Mouse (Mus musculus) kidney, embryonic 15.5 days (tissue): ENCODE results near the gene Zfp775. TPM values are rescaled to one million over a fixed set of nuclear protein-coding genes. Genes with fewer than 3 reads are reported as not detected.

Experiments used
- ATAC-seq: fragments of 200-750 bp; cut with Nextera tagmentation; replicated peaks from 2 replicates; pipeline ENCODE4 v1.8.0; 2017; ENCODE audit warnings: moderate TSS enrichment; ENCODE audit not compliant: low FRiP score
- H3K27ac ChIP-seq: fragments of 300-500 bp; sonication (generic); 2 replicates; pipeline ENCODE4 v1.5.1; 2015; ENCODE audit warnings: mild to moderate bottlenecking, inconsistent platforms
- H3K27me3 ChIP-seq: fragments of 300-500 bp; sonication (generic); 2 replicates; pipeline ENCODE4 v1.6.1; 2015; ENCODE audit warnings: inconsistent platforms
- H3K36me3 ChIP-seq: fragments of 300-500 bp; sonication (generic); 2 replicates; pipeline ENCODE4 v1.6.1; 2015; ENCODE audit warnings: inconsistent platforms
- H3K4me1 ChIP-seq: fragments of 300-500 bp; sonication (generic); 2 replicates; pipeline ENCODE4 v1.6.1; 2015; ENCODE audit warnings: inconsistent platforms
- H3K4me2 ChIP-seq: fragments of 300-500 bp; sonication (generic); 2 replicates; pipeline ENCODE4 v1.6.1; 2015; ENCODE audit warnings: moderate library complexity, mild to moderate bottlenecking, inconsistent platforms
- H3K4me3 ChIP-seq: fragments of 300-500 bp; sonication (generic); replicated peaks from 2 replicates; pipeline ENCODE4 v1.5.1; 2015; ENCODE audit warnings: mild to moderate bottlenecking, inconsistent platforms
- H3K9ac ChIP-seq: fragments of 300-500 bp; sonication (generic); 2 replicates; pipeline ENCODE4 v1.6.1; 2015; ENCODE audit warnings: mild to moderate bottlenecking, inconsistent platforms
- H3K9me3 ChIP-seq: fragments of 300-500 bp; sonication (generic); replicated peaks from 2 replicates; pipeline ENCODE4 v1.6.1; 2016; ENCODE audit warnings: inconsistent platforms
- WGBS: fragments of 180-500 bp; shearing (Covaris S2); methylation state at CpG from one replicate; pipeline ENCODE4 v1.1.7; 2015; ENCODE audit warnings: mixed read lengths; 5-methylcytosine and 5-hydroxymethylcytosine counted together
- polyA plus RNA-seq: library from polyadenylated mRNA; unstranded; fragments of >200 nt; fragmentation: Nextera tagmentation; extraction: Ambion mirVana; gene quantifications from 2 replicates; pipeline ENCODE4 v1.2.1, GENCODE M21; 2015

Gene Zfp775
- polyA plus RNA-seq, 1 experiment from 2014 or later = 7.9 TPM

GRCm38 (mm10) chr6:48593158-48594042 lies 8.5 kb upstream of the Zfp775 start, which contains the start of the genes Repin1 and Gm44965:
Gene Repin1 (plus strand): TSS chr6:48593883.
Gene Gm44965 (plus strand): TSS chr6:48593941.
- WGBS = 7% methylated on average over 45 of the region's 45 CpGs
- H3K4me3 ChIP-seq = peak within 1 kb of the TSS; percentile 81
- H3K27ac ChIP-seq = peak within 1 kb of the TSS; percentile 94
- peaks cover 29% of the 10 kb centered on the region for H3K9me3 ChIP-seq
- H3K27me3 ChIP-seq = no peaks in the 10 kb centered on the region
- H3K9ac ChIP-seq = peak within 1 kb of the TSS; percentile 82
- H3K4me2 ChIP-seq = peak within 1 kb of the TSS; percentile 81
- H3K36me3 ChIP-seq = peaks cover 34% of the 10 kb centered on the region
- peaks cover 40% of the 10 kb centered on the region for H3K4me1 ChIP-seq
- ATAC-seq = peak; percentile 93

- H3K4me1 ChIP-seq = peaks cover 37% of the 10 kb centered on the region
- 1% methylated on average over 40 of the region's 41 CpGs for WGBS
- H3K4me2 ChIP-seq = peak overlapping the region; percentile 81
- ATAC-seq = peak; percentile 73
- peaks cover 29% of the 10 kb centered on the region for H3K9me3 ChIP-seq
- peak overlapping the region; percentile 81 for H3K4me3 ChIP-seq
- H3K9ac ChIP-seq = peak overlapping the region; percentile 82
- peaks cover 42% of the 10 kb centered on the region for H3K36me3 ChIP-seq
- H3K27ac ChIP-seq = peak overlapping the region; percentile 94
- no peaks in the 10 kb centered on the region for H3K27me3 ChIP-seq
These were observed 7.7 kb upstream of the Zfp775 start for GRCm38 (mm10) chr6:48594043-48594738.

- Histone ChIP-seq H3K36me3 (peaks cover 53% of the 10 kb centered on the region), H3K4me2 (peak overlapping the region; percentile 81), H3K27ac (no peak overlapping the region), H3K4me3 (peak overlapping the region; percentile 81), H3K4me1 (peaks cover 27% of the 10 kb centered on the region), H3K9ac (peak overlapping the region; percentile 82), H3K9me3 (peaks cover 29% of the 10 kb centered on the region), H3K27me3 (no peaks in the 10 kb centered on the region)
- no peak for ATAC-seq
- 60% methylated on average over 1 of the region's 1 CpGs for WGBS
These were observed 6.6 kb upstream of the Zfp775 start for GRCm38 (mm10) chr6:48595278-48595677.

GRCm38 (mm10) chr6:48596545-48597232 lies 5.2 kb upstream of the Zfp775 start:
- Histone ChIP-seq H3K27me3 (no peaks in the 10 kb centered on the region), H3K4me1 (peaks cover 29% of the 10 kb centered on the region), H3K4me3 (no peak overlapping the region), H3K4me2 (no peak overlapping the region), H3K27ac (no peak overlapping the region), H3K36me3 (peaks cover 57% of the 10 kb centered on the region), H3K9me3 (peaks cover 29% of the 10 kb centered on the region), H3K9ac (no peak overlapping the region)
- 98% methylated on average over 45 of the region's 45 CpGs for WGBS
- ATAC-seq = no peak

- no peak overlapping the region for H3K27ac ChIP-seq
- ATAC-seq = no peak
- WGBS = 96% methylated on average over 27 of the region's 27 CpGs
- peaks cover 29% of the 10 kb centered on the region for H3K4me1 ChIP-seq
- no peaks in the 10 kb centered on the region for H3K27me3 ChIP-seq
- H3K9ac ChIP-seq = no peak overlapping the region
- H3K36me3 ChIP-seq = peaks cover 57% of the 10 kb centered on the region
- H3K4me2 ChIP-seq = no peak overlapping the region
- H3K4me3 ChIP-seq = no peak overlapping the region
- peaks cover 29% of the 10 kb centered on the region for H3K9me3 ChIP-seq
These were observed 4.6 kb upstream of the Zfp775 start for GRCm38 (mm10) chr6:48597233-48597625.

GRCm38 (mm10) chr6:48600594-48600993 lies 1.3 kb upstream of the Zfp775 start:
- H3K36me3 ChIP-seq = peaks cover 57% of the 10 kb centered on the region
- 90% methylated on average over 1 of the region's 1 CpGs for WGBS
- ATAC-seq = no peak
- H3K4me2 ChIP-seq = no peak overlapping the region
- H3K9me3 ChIP-seq = peaks cover 26% of the 10 kb centered on the region
- H3K27me3 ChIP-seq = no peaks in the 10 kb centered on the region
- no peak overlapping the region for H3K9ac ChIP-seq
- H3K4me1 ChIP-seq = peaks cover 18% of the 10 kb centered on the region
- no peak overlapping the region for H3K4me3 ChIP-seq
- H3K27ac ChIP-seq = peak overlapping the region; percentile 91

- ATAC-seq = peak; percentile 80
- peak overlapping the region; percentile 87 for H3K4me2 ChIP-seq
- no peaks in the 10 kb centered on the region for H3K27me3 ChIP-seq
- H3K36me3 ChIP-seq = peaks cover 41% of the 10 kb centered on the region
- peaks cover 17% of the 10 kb centered on the region for H3K4me1 ChIP-seq
- 1% methylated on average over 28 of the region's 28 CpGs for WGBS
- peak overlapping the region; percentile 65 for H3K4me3 ChIP-seq
- H3K9ac ChIP-seq = peak overlapping the region; percentile 70
- peak overlapping the region; percentile 65 for H3K27ac ChIP-seq
- H3K9me3 ChIP-seq = peaks cover 10% of the 10 kb centered on the region
These were observed 348 bp downstream of the Zfp775 start for GRCm38 (mm10) chr6:48602080-48602741.

- H3K4me1 ChIP-seq = no peaks in the 10 kb centered on the region
- H3K27ac ChIP-seq = no peak overlapping the region
- WGBS = 52% methylated on average over 2 of the region's 2 CpGs
- no peak overlapping the region for H3K4me2 ChIP-seq
- no peak for ATAC-seq
- peaks cover 8% of the 10 kb centered on the region; the same call in 1 of the 2 replicates for H3K36me3 ChIP-seq
- H3K4me3 ChIP-seq = no peak overlapping the region
- H3K9me3 ChIP-seq = no peaks in the 10 kb centered on the region
- no peaks in the 10 kb centered on the region for H3K27me3 ChIP-seq
- H3K9ac ChIP-seq = no peak overlapping the region
These were observed 6.3 kb downstream of the Zfp775 start for GRCm38 (mm10) chr6:48608124-48608523.

- H3K4me2 ChIP-seq = no peak overlapping the region
- 83% methylated on average over 7 of the region's 7 CpGs for WGBS
- H3K36me3 ChIP-seq = peaks cover 20% of the 10 kb centered on the region
These were observed 7.6 kb downstream of the Zfp775 start for GRCm38 (mm10) chr6:48609512-48609911.

GRCm38 (mm10) chr6:48610657-48611056 lies 8.8 kb downstream of the Zfp775 start:
- no peaks in the 10 kb centered on the region for H3K9me3 ChIP-seq
- no peak for ATAC-seq
- no peak overlapping the region for H3K4me3 ChIP-seq
- H3K4me1 ChIP-seq = no peaks in the 10 kb centered on the region
- no peak overlapping the region for H3K27ac ChIP-seq
- H3K36me3 ChIP-seq = peaks cover 23% of the 10 kb centered on the region
- no peak overlapping the region for H3K9ac ChIP-seq
- 87% methylated on average over 3 of the region's 3 CpGs for WGBS
- no peaks in the 10 kb centered on the region for H3K27me3 ChIP-seq
- H3K4me2 ChIP-seq = no peak overlapping the region

More at GRCm38 (mm10) chr6:48609512-48609911, 7.6 kb downstream of the Zfp775 start:
- Histone ChIP-seq H3K4me1 (no peaks in the 10 kb centered on the region), H3K9me3 (no peaks in the 10 kb centered on the region), H3K27me3 (no peaks in the 10 kb centered on the region), H3K4me3 (no peak overlapping the region), H3K27ac (no peak overlapping the region), H3K9ac (no peak overlapping the region)
- ATAC-seq = no peak

GRCm38 (mm10) chr6:48613464-48613863 lies 11.6 kb downstream of the Zfp775 start:
- Histone ChIP-seq H3K27me3 (no peaks in the 10 kb centered on the region), H3K9ac (no peak overlapping the region), H3K4me1 (no peaks in the 10 kb centered on the region), H3K9me3 (no peaks in the 10 kb centered on the region), H3K4me2 (no peak overlapping the region), H3K36me3 (peaks cover 23% of the 10 kb centered on the region), H3K4me3 (no peak overlapping the region), H3K27ac (no peak overlapping the region)
- ATAC-seq = no peak
- WGBS = 95% methylated on average over 4 of the region's 4 CpGs
